Mouse (Mus musculus): ENCODE results near the gene E2f3. TPM values are rescaled to one million over a fixed set of nuclear protein-coding genes. Genes with fewer than 3 reads are reported as not detected.

E2f3 gene
- polyA plus RNA-seq, 2 experiments, result 10.2 to 23.6 TPM

DNA sequence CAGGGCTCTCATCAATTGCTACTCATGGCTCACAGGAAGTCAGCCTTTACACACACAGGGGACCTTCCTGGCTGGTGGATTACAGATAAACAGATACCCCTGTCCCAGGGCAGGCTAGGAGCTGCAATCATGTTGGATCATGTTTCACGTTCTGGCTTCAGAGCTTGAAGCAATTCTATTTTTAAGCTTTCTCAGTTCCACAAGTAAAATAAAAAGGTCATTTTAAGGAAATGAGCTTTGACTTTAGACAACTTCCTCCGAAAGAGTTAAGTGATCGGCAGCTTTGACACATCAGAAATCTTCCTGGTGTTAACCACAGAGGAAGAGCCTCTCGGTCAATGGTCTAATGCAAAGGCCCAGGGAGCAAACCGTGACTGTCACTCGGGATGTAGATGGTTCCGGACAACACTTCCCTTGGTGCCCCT is 6.7 kb downstream of the E2f3 start:
- H3K4me3 ChIP-seq (replicated peaks; ENCODE audit: low read length), result no peak overlapping the region
- H3K27ac ChIP-seq (replicated peaks; ENCODE audit: low read depth, low read length), result no peak overlapping the region
- no peaks in the 10 kb centered on the region for H3K36me3 ChIP-seq (ENCODE audit: control insufficient read depth, insufficient read depth, low read length)
- no peak for ATAC-seq (ENCODE audit: low FRiP score, low read depth)
- H3K27me3 ChIP-seq (ENCODE audit: control insufficient read depth, insufficient read depth, low read length), result no peaks in the 10 kb centered on the region
- no peak for TF ChIP-seq POLR2A (IDR thresholded peaks at IDR 0.05; ENCODE audit: borderline replicate concordance, extremely low read depth, insufficient read depth, insufficient read length)
- no peak overlapping the region for H3K4me2 ChIP-seq (replicated peaks; ENCODE audit: low read depth, low read length, severe bottlenecking)
- H3K9me3 ChIP-seq (ENCODE audit: control insufficient read depth, low read length), result no peaks in the 10 kb centered on the region
- no peak overlapping the region for H3K9ac ChIP-seq (ENCODE audit: low read depth, low read length, severe bottlenecking)
- DNase-seq (ENCODE audit: low spot score), result no peak
- 85% methylated on average over 7 of the region's 7 CpGs for WGBS
- H3K4me1 ChIP-seq (ENCODE audit: control insufficient read depth, insufficient read depth, low read length), result peaks cover 7% of the 10 kb centered on the region; the same call in 1 of the 2 replicates

DNA sequence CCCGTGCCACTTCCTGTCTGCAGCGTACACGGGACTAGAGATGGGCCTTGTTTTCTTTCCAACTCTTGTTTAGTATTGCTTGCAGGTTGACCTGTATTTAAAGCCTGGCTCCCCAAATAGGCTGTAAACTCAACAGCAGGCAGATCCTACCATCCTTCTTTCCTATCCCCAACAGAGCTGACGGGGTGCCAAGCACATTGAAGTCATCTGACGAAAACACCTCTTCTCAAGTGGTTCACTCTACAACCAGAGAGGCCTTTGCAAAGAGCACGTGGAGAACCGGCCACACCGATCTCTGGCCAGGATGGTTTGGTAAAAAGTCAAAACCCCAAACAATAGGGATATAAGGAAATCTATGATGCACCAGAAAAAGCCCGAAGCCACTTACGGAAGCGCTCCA is 8.5 kb downstream of the E2f3 start:
- ATAC-seq (ENCODE audit: low FRiP score, low read depth) (no peak), DNase-seq (ENCODE audit: low spot score) (no peak)
- Histone ChIP-seq H3K4me3 (replicated peaks; ENCODE audit: low read length) (no peak overlapping the region), H3K9me3 (ENCODE audit: control insufficient read depth, low read length) (no peaks in the 10 kb centered on the region), H3K4me2 (replicated peaks; ENCODE audit: low read depth, low read length, severe bottlenecking) (no peak overlapping the region), H3K27ac (replicated peaks; ENCODE audit: low read depth, low read length) (no peak overlapping the region), H3K4me1 (ENCODE audit: control insufficient read depth, insufficient read depth, low read length) (no peaks in the 10 kb centered on the region; the same call in 1 of the 2 replicates), H3K27me3 (ENCODE audit: control insufficient read depth, insufficient read depth, low read length) (no peaks in the 10 kb centered on the region), H3K9ac (ENCODE audit: low read depth, low read length, severe bottlenecking) (no peak overlapping the region), H3K36me3 (ENCODE audit: control insufficient read depth, insufficient read depth, low read length) (0 out of 2 replicates have a peak, but pooled peaks cover 4% of the 10 kb centered on the region)
- no peak for TF ChIP-seq POLR2A (IDR thresholded peaks at IDR 0.05; ENCODE audit: borderline replicate concordance, extremely low read depth, insufficient read depth, insufficient read length)
- WGBS, result 92% methylated on average over 11 of the region's 11 CpGs

DNA sequence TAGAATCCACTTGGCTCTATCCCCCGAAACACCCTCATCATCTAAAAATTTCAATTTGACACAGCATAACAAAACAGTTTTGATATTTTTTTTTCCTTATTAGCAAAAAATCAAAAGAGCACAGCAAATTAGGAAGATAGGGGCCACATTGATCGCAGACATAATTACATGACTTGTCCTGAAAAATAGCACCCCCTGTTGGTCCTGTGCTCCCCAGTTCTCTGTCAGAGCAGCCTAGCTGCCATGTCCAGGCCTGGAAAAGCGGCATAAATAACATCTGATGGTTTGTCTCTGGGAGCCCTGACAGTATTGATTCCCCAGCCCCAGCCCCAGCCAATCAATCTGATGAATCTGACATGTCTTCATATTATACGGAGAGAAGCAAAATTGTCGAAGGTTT is 11.8 kb downstream of the E2f3 start:
- TF ChIP-seq POLR2A (IDR thresholded peaks at IDR 0.05; ENCODE audit: borderline replicate concordance, extremely low read depth, insufficient read depth, insufficient read length), result no peak
- no peak for ATAC-seq (ENCODE audit: low FRiP score, low read depth)
- no peaks in the 10 kb centered on the region for H3K9me3 ChIP-seq (ENCODE audit: control insufficient read depth, low read length)
- no peak for DNase-seq (ENCODE audit: low spot score)
- no peaks in the 10 kb centered on the region for H3K27me3 ChIP-seq (ENCODE audit: control insufficient read depth, insufficient read depth, low read length)
- no peak overlapping the region for H3K4me3 ChIP-seq (replicated peaks; ENCODE audit: low read length)
- H3K36me3 ChIP-seq (ENCODE audit: control insufficient read depth, insufficient read depth, low read length), result 0 out of 2 replicates have a peak, but pooled peaks cover 4% of the 10 kb centered on the region
- no peak overlapping the region for H3K9ac ChIP-seq (ENCODE audit: low read depth, low read length, severe bottlenecking)
- 94% methylated on average over 5 of the region's 5 CpGs for WGBS
- H3K27ac ChIP-seq (replicated peaks; ENCODE audit: low read depth, low read length), result no peak overlapping the region
- H3K4me1 ChIP-seq (ENCODE audit: control insufficient read depth, insufficient read depth, low read length), result no peaks in the 10 kb centered on the region
- H3K4me2 ChIP-seq (replicated peaks; ENCODE audit: low read depth, low read length, severe bottlenecking), result no peak overlapping the region

DNA sequence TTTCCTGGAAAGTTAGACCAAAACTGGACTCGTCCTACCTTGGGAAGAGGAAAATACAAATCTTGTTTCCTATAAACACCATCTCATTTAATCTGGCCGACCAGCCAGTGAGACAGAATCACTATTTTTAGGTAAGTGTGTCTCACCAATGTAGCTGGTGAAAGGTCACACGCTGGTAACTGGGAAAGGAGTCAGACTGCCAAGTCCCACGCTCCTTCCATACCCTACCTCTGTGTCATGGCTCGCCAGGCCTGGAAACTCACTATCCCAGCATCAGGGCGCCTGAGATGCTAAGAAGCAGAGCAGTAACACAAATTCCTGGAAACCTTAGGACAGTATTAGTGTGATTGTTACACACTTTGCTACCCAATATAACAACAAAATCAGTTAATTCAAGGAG is 12.3 kb downstream of the E2f3 start:
- 92% methylated on average over 6 of the region's 6 CpGs for WGBS
- H3K9ac ChIP-seq (ENCODE audit: low read depth, low read length, severe bottlenecking), result no peak overlapping the region
- H3K4me1 ChIP-seq (ENCODE audit: control insufficient read depth, insufficient read depth, low read length), result no peaks in the 10 kb centered on the region
- no peak overlapping the region for H3K4me2 ChIP-seq (replicated peaks; ENCODE audit: low read depth, low read length, severe bottlenecking)
- TF ChIP-seq POLR2A (IDR thresholded peaks at IDR 0.05; ENCODE audit: borderline replicate concordance, extremely low read depth, insufficient read depth, insufficient read length), result no peak
- no peak overlapping the region for H3K4me3 ChIP-seq (replicated peaks; ENCODE audit: low read length)
- DNase-seq (ENCODE audit: low spot score) (no peak), ATAC-seq (ENCODE audit: low FRiP score, low read depth) (no peak)
- no peaks in the 10 kb centered on the region for H3K27me3 ChIP-seq (ENCODE audit: control insufficient read depth, insufficient read depth, low read length)
- no peaks in the 10 kb centered on the region for H3K9me3 ChIP-seq (ENCODE audit: control insufficient read depth, low read length)
- peaks cover 8% of the 10 kb centered on the region; the same call in 1 of the 2 replicates for H3K36me3 ChIP-seq (ENCODE audit: control insufficient read depth, insufficient read depth, low read length)
- no peak overlapping the region for H3K27ac ChIP-seq (replicated peaks; ENCODE audit: low read depth, low read length)

DNA sequence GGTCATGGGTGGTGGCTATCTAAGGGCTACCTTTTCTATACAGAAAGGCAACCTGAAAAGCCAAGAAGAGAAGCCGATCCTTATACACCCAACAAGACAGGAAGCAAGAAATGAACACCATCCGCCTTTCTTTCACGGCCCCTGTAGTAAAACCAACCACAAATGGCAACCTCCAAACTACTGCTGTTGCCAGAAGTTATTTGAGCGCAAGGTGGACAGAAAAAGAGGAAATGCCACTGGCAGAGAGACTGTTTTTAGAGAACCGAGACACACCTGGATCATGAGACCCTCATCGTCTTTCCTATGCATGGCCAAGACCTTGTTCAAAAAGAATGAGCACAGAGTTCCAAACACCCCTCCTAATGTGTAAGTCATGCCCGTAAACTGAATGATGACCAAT is 15.5 kb downstream of the E2f3 start:
- H3K9me3 ChIP-seq (ENCODE audit: control insufficient read depth, low read length), result no peaks in the 10 kb centered on the region
- peaks cover 15% of the 10 kb centered on the region; the same call in 1 of the 2 replicates for H3K36me3 ChIP-seq (ENCODE audit: control insufficient read depth, insufficient read depth, low read length)
- TF ChIP-seq POLR2A (IDR thresholded peaks at IDR 0.05; ENCODE audit: borderline replicate concordance, extremely low read depth, insufficient read depth, insufficient read length), result no peak
- no peak overlapping the region for H3K27ac ChIP-seq (replicated peaks; ENCODE audit: low read depth, low read length)
- no peaks in the 10 kb centered on the region for H3K27me3 ChIP-seq (ENCODE audit: control insufficient read depth, insufficient read depth, low read length)
- no peak overlapping the region for H3K9ac ChIP-seq (ENCODE audit: low read depth, low read length, severe bottlenecking)
- no peak for DNase-seq (ENCODE audit: low spot score)
- no peak for ATAC-seq (ENCODE audit: low FRiP score, low read depth)
- no peak overlapping the region for H3K4me3 ChIP-seq (replicated peaks; ENCODE audit: low read length)
- H3K4me2 ChIP-seq (replicated peaks; ENCODE audit: low read depth, low read length, severe bottlenecking), result no peak overlapping the region
- 88% methylated on average over 7 of the region's 7 CpGs for WGBS
- H3K4me1 ChIP-seq (ENCODE audit: control insufficient read depth, insufficient read depth, low read length), result no peaks in the 10 kb centered on the region

DNA sequence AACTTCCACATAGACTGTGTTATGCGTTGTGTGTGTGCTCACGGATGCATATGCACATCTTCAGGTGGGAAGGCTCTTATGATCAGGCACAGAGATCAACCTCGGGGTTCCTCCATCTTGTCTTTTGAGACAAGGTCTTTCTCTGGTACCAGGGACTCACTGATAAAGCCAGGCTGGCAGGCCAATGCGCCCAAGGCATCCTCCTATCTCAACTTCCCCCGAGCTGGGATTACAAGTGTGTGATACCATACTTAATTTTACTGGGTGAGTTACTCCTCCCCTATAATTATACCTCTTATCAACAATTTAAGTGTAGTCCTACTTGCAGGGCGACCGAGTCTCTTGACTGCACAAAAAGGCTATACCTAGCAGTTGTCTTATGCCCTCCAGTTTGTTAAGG is 17.2 kb downstream of the E2f3 start:
- Histone ChIP-seq H3K36me3 (ENCODE audit: control insufficient read depth, insufficient read depth, low read length) (peaks cover 15% of the 10 kb centered on the region; the same call in 1 of the 2 replicates), H3K27ac (replicated peaks; ENCODE audit: low read depth, low read length) (no peak overlapping the region)
- no peak for TF ChIP-seq POLR2A (IDR thresholded peaks at IDR 0.05; ENCODE audit: borderline replicate concordance, extremely low read depth, insufficient read depth, insufficient read length)

More for the DNA sequence above, 17.2 kb downstream of the E2f3 start:
- DNase-seq (ENCODE audit: low spot score) (no peak), ATAC-seq (ENCODE audit: low FRiP score, low read depth) (no peak)
- Histone ChIP-seq H3K4me2 (replicated peaks; ENCODE audit: low read depth, low read length, severe bottlenecking) (no peak overlapping the region), H3K9me3 (ENCODE audit: control insufficient read depth, low read length) (no peaks in the 10 kb centered on the region), H3K4me1 (ENCODE audit: control insufficient read depth, insufficient read depth, low read length) (no peaks in the 10 kb centered on the region), H3K9ac (ENCODE audit: low read depth, low read length, severe bottlenecking) (no peak overlapping the region), H3K27me3 (ENCODE audit: control insufficient read depth, insufficient read depth, low read length) (no peaks in the 10 kb centered on the region), H3K4me3 (replicated peaks; ENCODE audit: low read length) (no peak overlapping the region)
- WGBS, result 88% methylated on average over 7 of the region's 7 CpGs

Data from limb, embryonic 14.5 days (tissue).